Mouse (Mus musculus): ENCODE measurements around the gene Ctnnbip1. TPM values are rescaled to one million over a fixed set of nuclear protein-coding genes. Genes with fewer than 3 reads are reported as not detected.
A peak's percentile ranks its signal among the peaks of the same experiment; 100 is the strongest.

The Ctnnbip1 gene
- polyA plus RNA-seq, 1 experiment, result 57.8 TPM

- no peaks in the 10 kb centered on the region for H3K27me3 ChIP-seq (ENCODE audit: control insufficient read depth, insufficient read depth, insufficient read length)
- peaks cover 25% of the 10 kb centered on the region for H3K36me3 ChIP-seq (ENCODE audit: control insufficient read depth, insufficient read depth)
- H3K79me3 ChIP-seq (ENCODE audit: low read depth), result peaks cover 3% of the 10 kb centered on the region
- peak within 1 kb of the TSS; percentile 91 for H3K4me3 ChIP-seq (ENCODE audit: insufficient read depth, poor library complexity, severe bottlenecking)
- TF ChIP-seq MYOG (IDR thresholded peaks at IDR 0.05; ENCODE audit: control insufficient read depth, extremely low read depth, insufficient read length), result no peak
- peak; percentile 48 for TF ChIP-seq MAX (IDR thresholded peaks at IDR 0.05)
- no peak for TF ChIP-seq MYOD1 (IDR thresholded peaks at IDR 0.05; ENCODE audit: control insufficient read depth, insufficient read length, low read depth)
- TF ChIP-seq FOSL1 (IDR thresholded peaks at IDR 0.05; ENCODE audit: insufficient read depth, low read length, poor library complexity, severe bottlenecking), result no peak
- H3K79me2 ChIP-seq (ENCODE audit: control insufficient read depth, insufficient read depth), result peaks cover 53% of the 10 kb centered on the region
- H3ac ChIP-seq (ENCODE audit: control insufficient read depth, insufficient read length, low read depth), result peak within 1 kb of the TSS; percentile 99
Measured at GRCm38 (mm10) chr4:149485053-149485824, 32.8 kb upstream of the Ctnnbip1 start, which contains the start of the genes Nmnat1 and Lzic. Gene Nmnat1, minus strand, starts transcription at chr4:149485202. Gene Lzic, plus strand, starts transcription at chr4:149485229.

- H3K79me2 ChIP-seq (ENCODE audit: control insufficient read depth, insufficient read depth), result peaks cover 53% of the 10 kb centered on the region
- no peak for TF ChIP-seq CTCF (IDR thresholded peaks at IDR 0.05; ENCODE audit: control insufficient read depth, insufficient read depth, insufficient read length)
- no peak for TF ChIP-seq MYOD1 (IDR thresholded peaks at IDR 0.05; ENCODE audit: control insufficient read depth, insufficient read length, low read depth)
- TF ChIP-seq USF1 (IDR thresholded peaks at IDR 0.05; ENCODE audit: low read depth), result no peak
- no peak for TF ChIP-seq FOSL1 (IDR thresholded peaks at IDR 0.05; ENCODE audit: insufficient read depth, low read length, poor library complexity, severe bottlenecking)
- TF ChIP-seq MYOG (IDR thresholded peaks at IDR 0.05; ENCODE audit: control insufficient read depth, extremely low read depth, insufficient read length), result no peak
- TF ChIP-seq CEBPB (IDR thresholded peaks at IDR 0.05; ENCODE audit: low read depth), result no peak
- TF ChIP-seq MAX (IDR thresholded peaks at IDR 0.05), result no peak
- H3K27me3 ChIP-seq (ENCODE audit: control insufficient read depth, insufficient read depth, insufficient read length), result no peaks in the 10 kb centered on the region
- H3K4me3 ChIP-seq (ENCODE audit: insufficient read depth, poor library complexity, severe bottlenecking), result peak overlapping the region; percentile 91
- peak overlapping the region; percentile 99 for H3ac ChIP-seq (ENCODE audit: control insufficient read depth, insufficient read length, low read depth)
- H3K79me3 ChIP-seq (ENCODE audit: low read depth), result peaks cover 3% of the 10 kb centered on the region
- peaks cover 31% of the 10 kb centered on the region for H3K36me3 ChIP-seq (ENCODE audit: control insufficient read depth, insufficient read depth)
Measured at GRCm38 (mm10) chr4:149485825-149486206, 32.2 kb upstream of the Ctnnbip1 start.

GRCm38 (mm10) chr4:149487729-149488128 is 30.3 kb upstream of the Ctnnbip1 start:
- H3K79me3 ChIP-seq (ENCODE audit: low read depth), result peaks cover 3% of the 10 kb centered on the region
- peaks cover 35% of the 10 kb centered on the region for H3K36me3 ChIP-seq (ENCODE audit: control insufficient read depth, insufficient read depth)
- H3ac ChIP-seq (ENCODE audit: control insufficient read depth, insufficient read length, low read depth), result peak overlapping the region; percentile 35
- no peak overlapping the region for H3K4me3 ChIP-seq (ENCODE audit: insufficient read depth, poor library complexity, severe bottlenecking)
- H3K27me3 ChIP-seq (ENCODE audit: control insufficient read depth, insufficient read depth, insufficient read length), result no peaks in the 10 kb centered on the region
- peak; percentile 73 for TF ChIP-seq MAX (IDR thresholded peaks at IDR 0.05)
- TF ChIP-seq MYOD1 (IDR thresholded peaks at IDR 0.05; ENCODE audit: control insufficient read depth, insufficient read length, low read depth), result peak; percentile 90
- no peak for TF ChIP-seq FOSL1 (IDR thresholded peaks at IDR 0.05; ENCODE audit: insufficient read depth, low read length, poor library complexity, severe bottlenecking)
- H3K79me2 ChIP-seq (ENCODE audit: control insufficient read depth, insufficient read depth), result peaks cover 48% of the 10 kb centered on the region

DNA sequence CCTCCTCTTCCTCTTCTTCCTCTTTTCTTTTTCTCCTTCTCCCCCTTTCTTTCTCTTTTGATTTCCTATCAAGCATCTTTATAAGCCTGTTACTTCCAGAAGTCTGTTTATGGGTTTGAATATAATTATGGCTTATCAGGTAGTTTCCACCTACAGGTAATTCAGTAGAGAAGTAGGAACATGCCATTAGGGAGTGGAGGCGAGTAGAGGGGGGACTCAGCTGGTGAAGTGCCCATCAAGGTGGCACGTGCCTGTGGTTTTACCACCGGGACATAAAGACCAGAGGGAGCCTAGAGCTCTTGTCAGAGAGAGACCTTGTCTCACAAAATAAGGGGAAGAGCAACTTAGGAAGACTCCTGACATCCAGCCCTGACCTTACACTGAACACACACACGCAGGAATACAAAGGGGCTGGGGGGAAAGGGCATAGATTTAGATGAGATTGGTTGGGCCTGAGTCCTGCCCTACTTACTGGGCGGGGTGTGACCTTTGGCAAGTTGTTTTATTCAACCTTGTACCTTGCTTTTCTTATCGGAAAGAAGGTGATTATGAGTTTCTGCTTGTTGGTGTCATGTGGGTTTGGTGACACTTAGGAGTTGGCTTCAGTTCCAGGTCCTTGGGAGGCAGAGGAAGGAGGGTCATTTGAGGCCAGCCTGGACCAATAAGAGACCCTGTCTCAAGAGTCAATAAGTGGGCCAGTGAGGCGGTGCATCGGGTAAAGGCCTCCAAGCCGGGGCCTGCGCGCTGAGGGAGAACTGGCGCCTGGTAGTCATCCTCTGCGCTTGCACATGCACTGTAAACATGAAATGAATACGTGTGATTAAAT is 28.4 kb upstream of the Ctnnbip1 start:
- Histone ChIP-seq H3K79me3 (ENCODE audit: low read depth) (peaks cover 1% of the 10 kb centered on the region), H3K79me2 (ENCODE audit: control insufficient read depth, insufficient read depth) (peaks cover 29% of the 10 kb centered on the region), H3K4me3 (ENCODE audit: insufficient read depth, poor library complexity, severe bottlenecking) (no peak overlapping the region), H3ac (ENCODE audit: control insufficient read depth, insufficient read length, low read depth) (no peak overlapping the region), H3K27me3 (ENCODE audit: control insufficient read depth, insufficient read depth, insufficient read length) (no peaks in the 10 kb centered on the region), H3K36me3 (ENCODE audit: control insufficient read depth, insufficient read depth) (peaks cover 51% of the 10 kb centered on the region)
- TF ChIP-seq FOSL1 (IDR thresholded peaks at IDR 0.05; ENCODE audit: insufficient read depth, low read length, poor library complexity, severe bottlenecking) (no peak), MYOD1 (IDR thresholded peaks at IDR 0.05; ENCODE audit: control insufficient read depth, insufficient read length, low read depth) (no peak), USF1 (IDR thresholded peaks at IDR 0.05; ENCODE audit: low read depth) (no peak), CEBPB (IDR thresholded peaks at IDR 0.05; ENCODE audit: low read depth) (no peak), CTCF (IDR thresholded peaks at IDR 0.05; ENCODE audit: control insufficient read depth, insufficient read depth, insufficient read length) (no peak), MYOG (IDR thresholded peaks at IDR 0.05; ENCODE audit: control insufficient read depth, extremely low read depth, insufficient read length) (no peak)

GRCm38 (mm10) chr4:149491151-149491550 is 26.9 kb upstream of the Ctnnbip1 start:
- H3K4me3 ChIP-seq (ENCODE audit: insufficient read depth, poor library complexity, severe bottlenecking), result no peak overlapping the region
- peaks cover 63% of the 10 kb centered on the region for H3K36me3 ChIP-seq (ENCODE audit: control insufficient read depth, insufficient read depth)
- H3ac ChIP-seq (ENCODE audit: control insufficient read depth, insufficient read length, low read depth), result no peak overlapping the region
- H3K79me2 ChIP-seq (ENCODE audit: control insufficient read depth, insufficient read depth), result peaks cover 16% of the 10 kb centered on the region
- no peaks in the 10 kb centered on the region for H3K79me3 ChIP-seq (ENCODE audit: low read depth)
- TF ChIP-seq CTCF (IDR thresholded peaks at IDR 0.05; ENCODE audit: control insufficient read depth, insufficient read depth, insufficient read length) (no peak), MYOG (IDR thresholded peaks at IDR 0.05; ENCODE audit: control insufficient read depth, extremely low read depth, insufficient read length) (no peak), USF1 (IDR thresholded peaks at IDR 0.05; ENCODE audit: low read depth) (no peak), MAX (IDR thresholded peaks at IDR 0.05) (no peak), MYOD1 (IDR thresholded peaks at IDR 0.05; ENCODE audit: control insufficient read depth, insufficient read length, low read depth) (no peak), FOSL1 (IDR thresholded peaks at IDR 0.05; ENCODE audit: insufficient read depth, low read length, poor library complexity, severe bottlenecking) (no peak), CEBPB (IDR thresholded peaks at IDR 0.05; ENCODE audit: low read depth) (no peak)
- H3K27me3 ChIP-seq (ENCODE audit: control insufficient read depth, insufficient read depth, insufficient read length), result no peaks in the 10 kb centered on the region

Measured in C2C12 (cell line).